Mouse (Mus musculus) hindbrain, embryonic 16.5 days (tissue): ENCODE data around the gene Fgf2. TPM values are rescaled to one million over a fixed set of nuclear protein-coding genes. Genes with fewer than 3 reads are reported as not detected.

Source experiments
- ATAC-seq: fragments of 200-750 bp; cut with Nextera tagmentation; 2 replicates; pipeline ENCODE4 v1.8.0; 2017; ENCODE audit warnings: moderate TSS enrichment, moderate library complexity
- H3K27ac ChIP-seq: fragments of 300-500 bp; sonication (generic); 2 replicates; pipeline ENCODE4 v1.5.1; 2014; ENCODE audit warnings: low read depth, mild to moderate bottlenecking, control low read depth, low read length, moderate library complexity
- H3K27me3 ChIP-seq: fragments of 300-500 bp; sonication (generic); replicated peaks from 2 replicates; pipeline ENCODE4 v1.6.1; 2014; ENCODE audit warnings: low read length; ENCODE audit not compliant: control insufficient read depth, insufficient read depth
- H3K36me3 ChIP-seq: fragments of 300-500 bp; sonication (generic); 2 replicates; pipeline ENCODE4 v1.6.1; 2014; ENCODE audit warnings: mild to moderate bottlenecking, low read length, moderate library complexity, mixed read lengths; ENCODE audit not compliant: control insufficient read depth, insufficient read depth
- H3K4me1 ChIP-seq: fragments of 300-500 bp; sonication (generic); 2 replicates; pipeline ENCODE4 v1.6.1; 2014; ENCODE audit warnings: low read depth, low read length; ENCODE audit not compliant: control insufficient read depth, insufficient read depth
- H3K4me2 ChIP-seq: fragments of 300-500 bp; sonication (generic); 2 replicates; pipeline ENCODE4 v1.6.1; 2014; ENCODE audit warnings: mild to moderate bottlenecking, low read length, control low read depth, moderate library complexity
- H3K4me3 ChIP-seq: fragments of 300-500 bp; sonication (generic); 2 replicates; pipeline ENCODE4 v1.5.1; 2014; ENCODE audit warnings: mild to moderate bottlenecking, low read length, control low read depth, moderate library complexity
- H3K9ac ChIP-seq: fragments of 300-500 bp; sonication (generic); 2 replicates; pipeline ENCODE4 v1.6.1; 2014; ENCODE audit warnings: low read depth, mild to moderate bottlenecking, control low read depth, low read length, moderate library complexity
- H3K9me3 ChIP-seq: fragments of 300-500 bp; sonication (generic); 2 replicates; pipeline ENCODE4 v1.6.1; 2014; ENCODE audit warnings: mild to moderate bottlenecking, low read length, moderate library complexity; ENCODE audit not compliant: control insufficient read depth
- WGBS: fragments of 180-500 bp; shearing (Covaris S2); extraction: QIAGEN DNeasy Blood & Tissue Kit; methylation state at CpG from one replicate; pipeline ENCODE4 v1.1.7; 2014; 5-methylcytosine and 5-hydroxymethylcytosine counted together
- polyA plus RNA-seq: library from polyadenylated mRNA; unstranded; fragments of >200 nt; fragmentation: Nextera tagmentation; extraction: Ambion mirVana; gene quantifications from 2 replicates; pipeline ENCODE4 v1.2.1, GENCODE M21; 2015

Gene Fgf2
- polyA plus RNA-seq, 1 experiment from 2014 or later, result 0.55 TPM

DNA sequence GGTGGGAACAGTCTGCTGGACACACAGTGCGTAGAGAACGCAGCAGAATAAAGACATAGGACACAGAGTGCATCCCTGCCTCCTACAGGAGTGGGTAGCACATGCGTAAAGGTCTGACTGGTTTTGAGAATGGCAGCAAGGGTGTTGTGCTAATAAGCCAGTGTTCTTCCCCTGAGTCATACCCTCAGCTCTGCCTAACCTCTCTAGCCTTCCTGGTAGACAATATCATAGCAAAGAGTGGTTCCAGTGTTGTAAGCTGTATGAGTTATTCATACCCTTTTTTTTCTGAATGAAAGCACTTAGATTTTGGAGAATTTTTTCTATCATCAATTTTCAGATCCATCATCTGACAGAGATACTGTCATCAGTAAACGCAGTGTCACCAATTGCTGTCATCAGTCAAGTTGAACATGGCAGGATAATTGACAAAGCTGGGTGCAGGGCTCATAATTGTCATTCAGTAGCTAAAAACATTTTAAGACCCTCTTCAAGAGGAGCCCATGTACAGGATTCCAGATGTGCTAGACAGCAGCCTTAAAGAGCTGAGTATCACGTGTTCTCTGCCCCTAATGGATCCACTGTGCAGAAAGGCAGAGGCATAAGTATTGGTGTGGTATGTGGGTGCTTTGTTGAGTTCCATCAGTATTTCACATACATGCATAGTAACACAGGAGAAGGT is 48.9 kb downstream of the Fgf2 start:
- no peak overlapping the region for H3K27ac ChIP-seq
- H3K4me1 ChIP-seq, result no peaks in the 10 kb centered on the region
- WGBS, result 92% methylated on average over 5 of the region's 5 CpGs
- H3K4me3 ChIP-seq, result no peak overlapping the region
- no peaks in the 10 kb centered on the region for H3K36me3 ChIP-seq
- H3K9ac ChIP-seq, result no peak overlapping the region
- no peaks in the 10 kb centered on the region for H3K27me3 ChIP-seq
- ATAC-seq, result no peak
- no peak overlapping the region for H3K4me2 ChIP-seq
- H3K9me3 ChIP-seq, result no peaks in the 10 kb centered on the region

DNA sequence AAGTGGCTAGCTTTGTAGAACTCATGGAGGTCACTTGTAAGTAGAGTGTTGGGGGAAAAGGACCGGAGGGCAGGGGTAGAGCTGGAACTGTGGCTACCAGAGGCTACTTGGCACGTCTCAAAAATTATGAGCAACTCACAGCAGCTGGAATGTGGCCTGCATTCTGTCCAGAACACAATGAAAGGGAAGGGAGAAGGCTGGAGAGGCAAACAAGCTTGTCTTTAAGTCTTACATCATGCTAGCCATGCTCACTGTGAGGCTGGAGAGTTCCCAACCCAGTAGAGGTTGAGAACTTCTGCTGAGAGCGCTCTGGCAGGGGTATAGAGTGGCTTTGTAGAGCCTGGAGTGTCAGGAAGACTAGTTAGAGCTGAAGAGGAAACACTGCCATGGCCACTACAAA is 49.5 kb downstream of the Fgf2 start:
- no peak overlapping the region for H3K4me3 ChIP-seq
- H3K4me1 ChIP-seq, result no peaks in the 10 kb centered on the region
- ATAC-seq, result no peak
- 87% methylated on average over 3 of the region's 3 CpGs for WGBS
- H3K4me2 ChIP-seq, result no peak overlapping the region
- no peaks in the 10 kb centered on the region for H3K36me3 ChIP-seq
- H3K27me3 ChIP-seq, result no peaks in the 10 kb centered on the region
- no peak overlapping the region for H3K9ac ChIP-seq
- H3K27ac ChIP-seq, result no peak overlapping the region
- no peaks in the 10 kb centered on the region for H3K9me3 ChIP-seq

DNA sequence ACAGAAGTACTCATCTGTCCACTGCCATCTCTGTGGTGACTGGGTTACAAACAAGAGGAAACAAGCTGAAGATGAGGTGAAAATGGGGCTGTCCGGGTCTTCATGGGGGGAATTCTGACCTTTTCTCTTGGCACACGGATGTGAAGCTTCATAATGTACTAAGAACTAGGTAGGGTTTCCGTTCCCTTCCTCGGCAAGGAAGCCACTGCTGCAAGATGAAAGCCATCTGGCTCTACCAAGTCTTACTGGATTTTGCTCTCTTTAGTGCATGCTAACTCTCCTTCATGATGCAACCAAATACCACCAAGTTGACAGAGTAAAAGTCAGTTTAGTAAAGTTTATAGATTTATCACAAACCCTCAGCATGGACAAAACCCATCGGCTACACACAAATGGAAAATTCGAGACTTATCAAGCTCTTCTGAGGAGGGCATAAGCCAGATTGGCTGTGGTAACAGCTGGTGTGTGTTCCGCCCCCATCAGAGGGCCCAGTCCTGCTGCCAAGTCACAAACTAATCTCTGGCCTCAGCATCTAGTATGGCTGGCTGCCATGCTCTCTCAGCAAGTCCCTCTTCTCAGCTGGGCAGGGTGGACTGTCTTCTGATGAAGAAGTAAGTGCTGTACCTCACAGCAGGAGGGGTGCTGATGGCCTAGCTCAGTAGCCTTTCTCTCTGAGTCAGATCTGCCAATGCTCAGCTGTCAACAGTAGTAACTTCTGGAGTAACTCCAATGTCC is 50.7 kb downstream of the Fgf2 start:
- Histone ChIP-seq H3K27ac (no peak overlapping the region), H3K9ac (no peak overlapping the region), H3K9me3 (no peaks in the 10 kb centered on the region), H3K27me3 (no peaks in the 10 kb centered on the region), H3K4me2 (no peak overlapping the region), H3K4me3 (no peak overlapping the region), H3K36me3 (no peaks in the 10 kb centered on the region), H3K4me1 (no peaks in the 10 kb centered on the region)
- peak; percentile 92 for ATAC-seq
- 82% methylated on average over 7 of the region's 7 CpGs for WGBS

DNA sequence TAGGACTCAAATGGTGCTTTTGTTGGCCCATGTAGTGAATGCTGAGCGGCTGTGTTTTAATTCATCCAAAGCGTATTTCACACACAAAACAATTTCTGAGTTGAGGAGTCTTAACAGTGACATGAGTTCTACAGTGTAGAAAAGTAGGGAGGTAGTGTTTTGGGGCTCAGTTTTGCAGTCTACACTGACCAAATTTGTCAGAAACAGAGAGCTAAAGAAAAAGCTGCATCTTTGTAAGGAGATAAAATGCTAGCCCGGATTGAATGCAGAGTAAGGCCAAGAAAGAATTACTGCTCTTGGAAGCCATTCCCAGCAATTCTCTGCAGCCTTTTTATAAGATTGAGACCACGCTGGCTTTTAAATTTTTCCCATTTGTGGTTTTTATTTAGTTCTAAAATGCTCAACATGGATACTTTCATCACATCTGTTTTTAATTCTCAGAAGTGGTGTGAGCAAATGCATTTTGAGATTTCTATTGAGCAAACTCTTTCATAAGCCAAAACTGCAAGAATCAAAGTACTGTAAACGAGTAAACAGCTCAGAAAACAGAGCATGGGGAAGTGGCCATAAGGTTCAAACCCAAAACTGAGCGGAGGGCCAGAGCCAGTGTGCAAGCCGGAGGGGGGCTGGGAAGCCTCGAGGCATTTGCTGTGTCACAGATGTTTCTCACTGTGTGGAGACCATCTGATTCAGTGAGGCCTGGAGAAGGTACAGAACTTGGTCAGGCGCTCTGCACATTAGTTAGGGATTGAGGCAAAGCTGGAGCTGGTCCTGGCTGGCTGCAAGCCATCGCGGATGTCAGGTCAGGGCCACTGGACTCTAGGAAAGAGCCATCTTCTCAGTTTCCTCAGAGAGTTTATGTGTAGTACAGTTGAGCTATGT is 53.8 kb downstream of the Fgf2 start:
- Histone ChIP-seq H3K4me3 (no peak overlapping the region), H3K27ac (no peak overlapping the region), H3K36me3 (no peaks in the 10 kb centered on the region), H3K4me2 (no peak overlapping the region), H3K9me3 (no peaks in the 10 kb centered on the region), H3K4me1 (no peaks in the 10 kb centered on the region), H3K9ac (no peak overlapping the region), H3K27me3 (no peaks in the 10 kb centered on the region)
- no peak for ATAC-seq
- 69% methylated on average over 11 of the region's 11 CpGs for WGBS

DNA sequence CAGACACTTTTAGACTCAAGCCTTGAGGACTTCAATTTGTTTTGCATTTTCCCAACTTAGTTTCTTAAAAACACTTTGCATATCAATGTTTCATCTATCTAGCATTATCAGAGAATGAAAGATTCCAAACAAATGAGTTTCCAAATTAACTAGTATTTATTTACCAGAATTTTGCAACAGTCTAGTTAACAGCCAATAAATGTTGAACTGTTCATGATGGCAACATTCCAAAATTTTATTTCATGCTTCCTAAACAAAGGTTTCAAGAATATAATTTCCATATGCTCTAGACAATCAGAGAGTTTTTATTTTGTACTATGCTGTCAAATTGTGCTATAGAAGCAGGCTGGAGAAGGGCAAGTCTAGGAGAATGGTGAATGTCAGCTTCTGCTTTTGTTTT is 59.5 kb downstream of the Fgf2 start:
- Histone ChIP-seq H3K9ac (no peak overlapping the region), H3K4me1 (no peaks in the 10 kb centered on the region), H3K4me3 (no peak overlapping the region), H3K4me2 (no peak overlapping the region), H3K27me3 (no peaks in the 10 kb centered on the region), H3K36me3 (no peaks in the 10 kb centered on the region), H3K9me3 (no peaks in the 10 kb centered on the region), H3K27ac (no peak overlapping the region)
- ATAC-seq, result no peak

DNA sequence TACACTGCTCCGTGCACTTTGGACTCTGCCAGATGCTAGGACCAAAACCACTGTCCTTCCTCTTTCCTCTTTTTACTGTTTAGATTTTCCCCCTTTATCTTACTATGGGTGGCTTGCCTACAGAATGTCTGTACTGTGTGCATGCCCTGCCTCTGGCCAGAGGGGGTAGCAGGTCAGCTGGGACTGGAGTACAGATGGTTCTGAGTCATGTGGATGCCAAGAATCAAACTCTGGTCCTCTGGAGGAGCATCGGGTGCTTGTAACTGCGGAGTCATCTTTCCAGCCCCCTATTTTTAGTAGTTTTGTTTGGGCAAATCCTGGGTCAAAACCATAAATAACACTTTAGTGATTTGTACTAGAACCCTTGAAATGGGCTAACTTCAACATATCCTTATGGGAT is 65.3 kb downstream of the Fgf2 start:
- no peak overlapping the region for H3K9ac ChIP-seq
- WGBS, result 93% methylated on average over 3 of the region's 3 CpGs
- H3K36me3 ChIP-seq, result no peaks in the 10 kb centered on the region
- no peak overlapping the region for H3K27ac ChIP-seq
- no peak overlapping the region for H3K4me3 ChIP-seq
- no peak for ATAC-seq
- no peak overlapping the region for H3K4me2 ChIP-seq
- no peaks in the 10 kb centered on the region for H3K27me3 ChIP-seq
- no peaks in the 10 kb centered on the region for H3K9me3 ChIP-seq
- H3K4me1 ChIP-seq, result peaks cover 1% of the 10 kb centered on the region

DNA sequence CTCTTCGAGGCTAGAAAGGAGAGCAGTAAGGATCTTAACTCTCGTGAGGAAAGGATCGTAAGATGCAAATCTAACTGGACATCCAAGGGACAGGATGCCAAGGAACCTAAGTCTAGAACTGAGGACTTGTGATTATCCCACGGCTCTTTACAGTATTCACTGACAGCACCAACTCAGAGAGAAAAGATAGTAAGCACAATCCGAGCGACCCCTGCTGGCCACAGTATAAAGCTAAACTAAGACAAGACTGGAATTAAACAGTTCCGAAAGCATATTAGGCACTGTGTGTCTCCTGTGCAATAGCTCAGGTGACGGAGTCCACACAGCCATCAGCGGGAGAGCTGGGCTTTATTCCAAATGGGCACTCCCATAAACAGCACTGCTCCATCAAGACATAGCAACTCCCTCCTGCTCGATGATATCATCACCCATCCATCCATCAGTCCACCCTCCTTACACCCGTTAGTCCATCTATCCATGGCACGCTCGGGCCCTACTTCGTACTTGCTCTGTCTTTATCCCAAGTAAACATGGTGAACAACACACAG is 66.3 kb downstream of the Fgf2 start:
- Histone ChIP-seq H3K4me3 (no peak overlapping the region), H3K4me1 (peaks cover 5% of the 10 kb centered on the region), H3K4me2 (no peak overlapping the region), H3K9ac (no peak overlapping the region), H3K9me3 (no peaks in the 10 kb centered on the region), H3K36me3 (no peaks in the 10 kb centered on the region), H3K27me3 (no peaks in the 10 kb centered on the region), H3K27ac (no peak overlapping the region)
- ATAC-seq, result peak; percentile 18; the same call in 1 of the 2 replicates
- WGBS, result 52% methylated on average over 14 of the region's 14 CpGs

DNA sequence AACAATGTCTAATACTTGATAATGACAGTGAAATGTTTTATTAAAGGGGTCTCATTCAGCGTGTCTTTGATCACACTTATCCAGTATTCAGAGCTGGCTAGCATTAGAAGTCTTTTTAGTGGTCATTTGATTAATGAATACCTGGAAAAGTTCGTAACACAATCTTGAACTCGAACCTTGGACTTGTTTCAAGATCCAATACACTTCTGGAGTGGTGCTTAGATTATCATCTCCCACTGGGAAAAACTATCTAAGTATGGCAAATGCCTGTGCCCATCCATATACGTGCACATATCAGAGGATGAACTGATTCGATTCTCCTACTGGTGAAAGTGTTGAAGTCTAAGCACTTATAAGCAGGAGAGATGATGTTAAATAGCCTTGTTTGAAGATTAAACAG is 70.2 kb downstream of the Fgf2 start:
- peaks cover 13% of the 10 kb centered on the region for H3K4me1 ChIP-seq
- ATAC-seq, result no peak
- H3K4me3 ChIP-seq, result peak overlapping the region; percentile 97
- H3K9ac ChIP-seq, result no peak overlapping the region; the same call in 1 of the 2 replicates
- H3K27me3 ChIP-seq, result no peaks in the 10 kb centered on the region
- no peak overlapping the region for H3K27ac ChIP-seq
- H3K9me3 ChIP-seq, result no peaks in the 10 kb centered on the region
- no peaks in the 10 kb centered on the region for H3K36me3 ChIP-seq
- 78% methylated on average over 5 of the region's 5 CpGs for WGBS
- H3K4me2 ChIP-seq, result peak overlapping the region; percentile 65
